Mouse (Mus musculus): ENCODE measurements around the gene Olfr160.

Olfr160 gene

GRCm38 (mm10) chr9:37716150-37716549, at the start of gene Olfr160:
TSS of gene Olfr160 (minus strand) at chr9:37716250.
- DNase-seq = no peak

GRCm38 (mm10) chr9:37762541-37762940, 46.5 kb upstream of the Olfr160 start:
- DNase-seq = no peak

GRCm38 (mm10) chr9:37761728-37762127, 45.7 kb upstream of the Olfr160 start:
- no peak for DNase-seq

- DNase-seq = no peak
Observed at GRCm38 (mm10) chr9:37752006-37752405, 36.0 kb upstream of the Olfr160 start.

GRCm38 (mm10) chr9:37751467-37751866, 35.4 kb upstream of the Olfr160 start:
- no peak for DNase-seq

- DNase-seq = no peak
Observed at GRCm38 (mm10) chr9:37750319-37751075, 34.4 kb upstream of the Olfr160 start.

GRCm38 (mm10) chr9:37744806-37745205, 28.8 kb upstream of the Olfr160 start, which contains the start of gene Olfr874:
TSS of gene Olfr874 (plus strand) at chr9:37745106.
- no peak for DNase-seq

- no peak for DNase-seq
Observed at GRCm38 (mm10) chr9:37734310-37734709, 18.3 kb upstream of the Olfr160 start.

GRCm38 (mm10) chr9:37689970-37690686, 25.9 kb downstream of the Olfr160 start:
- DNase-seq = peak; percentile 13

GRCm38 (mm10) chr9:37687941-37688303, 28.1 kb downstream of the Olfr160 start:
- DNase-seq = no peak

- no peak for DNase-seq
Observed at GRCm38 (mm10) chr9:37687288-37687940, 28.6 kb downstream of the Olfr160 start.

- no peak for DNase-seq
Observed at GRCm38 (mm10) chr9:37681123-37681522, 34.9 kb downstream of the Olfr160 start.

- DNase-seq = no peak
Observed at GRCm38 (mm10) chr9:37675287-37675686, 40.8 kb downstream of the Olfr160 start.

GRCm38 (mm10) chr9:37670261-37670660, 45.8 kb downstream of the Olfr160 start:
- no peak for DNase-seq

- DNase-seq = no peak
Observed at GRCm38 (mm10) chr9:37669678-37670077, 46.4 kb downstream of the Olfr160 start.

- no peak for DNase-seq
Observed at GRCm38 (mm10) chr9:37669115-37669514, 46.9 kb downstream of the Olfr160 start, which contains the start of gene Panx3. TSS of gene Panx3 (minus strand) at chr9:37669235.

GRCm38 (mm10) chr9:37666045-37666444, 50.0 kb downstream of the Olfr160 start:
- DNase-seq = no peak

GRCm38 (mm10) chr9:37664604-37665003, 51.4 kb downstream of the Olfr160 start:
- DNase-seq = no peak

- DNase-seq = no peak
Observed at GRCm38 (mm10) chr9:37663210-37663609, 52.8 kb downstream of the Olfr160 start.

GRCm38 (mm10) chr9:37659413-37659812, 56.6 kb downstream of the Olfr160 start:
- no peak for DNase-seq

Data from kidney, postnatal 14 days (tissue).